ENCODE assay signal across 9 mouse cellular contexts in genomic region chr4:70259726-70260418, GRCm38 (mm10).
A peak's percentile ranks its signal among the peaks of the same experiment; 100 is the strongest.
DNase-seq lines count a peak whose midpoint lies in the region; ATAC-seq lines count a peak whose summit lies in the region.
"Had no signal": no experiment of that assay in that cellular context is flagged by ENCODE, and none has a peak within 500 bp of the region (broad histone marks: within the 10 kb centered on the region; RNA-seq: fewer than 3 reads in every experiment).

No protein-coding gene starts in this region.

- H3K27ac ChIP-seq in hindbrain, embryonic 11.5 days (ENCODE audit: low read depth, low read length), result no peak overlapping the region
- no peak overlapping the region for H3K27ac ChIP-seq in hindbrain, embryonic 10.5 days
- 0 out of 2 replicates have a peak overlapping the region, but pooled peaks have one; percentile 42 for H3K27ac ChIP-seq in neural tube, embryonic 13.5 days (replicated peaks)
- no peak overlapping the region for H3K27ac ChIP-seq in heart, embryonic 11.5 days (ENCODE audit: low read depth, low read length)
- H3K27ac ChIP-seq: heart, embryonic 13.5 days had no signal

- no peak overlapping the region for H3K9ac ChIP-seq in hindbrain, embryonic 11.5 days (ENCODE audit: low read depth, low read length)
- no peak overlapping the region for H3K9ac ChIP-seq in neural tube, embryonic 13.5 days
- no peak overlapping the region for H3K9ac ChIP-seq in heart, embryonic 11.5 days (ENCODE audit: low read depth, low read length)
- H3K9ac ChIP-seq: heart, embryonic 13.5 days had no signal

- WGBS in hindbrain, embryonic 11.5 days, result 76% methylated on average over 3 of the region's 3 CpGs
- 79% methylated on average over 3 of the region's 3 CpGs for WGBS in hindbrain, embryonic 10.5 days
- 47% methylated on average over 3 of the region's 3 CpGs for WGBS in neural tube, embryonic 13.5 days
- 82% methylated on average over 3 of the region's 3 CpGs for WGBS in heart, embryonic 11.5 days (ENCODE audit: insufficient replicate concordance)

- intact Hi-C loops in heart, postnatal 36 days (cut with DNase I), result loop anchor here (5.0 to 10.0 kb wide), 2 partner anchors 38 to 365 kb away; no protein-coding TSS in a partner anchor

- H3K27me3 ChIP-seq in hindbrain, embryonic 11.5 days (ENCODE audit: control insufficient read depth, insufficient read depth, low read length), result no peaks in the 10 kb centered on the region
- H3K27me3 ChIP-seq in hindbrain, embryonic 10.5 days (ENCODE audit: insufficient read depth, poor library complexity, severe bottlenecking), result no peaks in the 10 kb centered on the region
- H3K27me3 ChIP-seq in neural tube, embryonic 13.5 days, result no peaks in the 10 kb centered on the region
- H3K27me3 ChIP-seq in heart, embryonic 11.5 days (ENCODE audit: control insufficient read depth, insufficient read depth, low read length), result no peaks in the 10 kb centered on the region
- H3K27me3 ChIP-seq: heart, embryonic 13.5 days had no signal

- ATAC-seq in hindbrain, embryonic 11.5 days (ENCODE audit: low FRiP score), result peak; percentile 41; the same call in 1 of the 2 replicates
- peak; percentile 78 for ATAC-seq in cerebellum, adult (ENCODE audit: insufficient number of reproducible peaks, low FRiP score, low TSS enrichment)
- ATAC-seq in neural tube, embryonic 13.5 days (ENCODE audit: low read depth), result peak; percentile 56
- ATAC-seq in heart, embryonic 11.5 days (replicated peaks; ENCODE audit: insufficient number of reproducible peaks, low FRiP score, low TSS enrichment), result no peak

- H3K4me3 ChIP-seq in hindbrain, embryonic 11.5 days (ENCODE audit: low read depth, low read length), result no peak overlapping the region
- H3K4me3 ChIP-seq in hindbrain, embryonic 10.5 days, result no peak overlapping the region
- no peak overlapping the region for H3K4me3 ChIP-seq in neural tube, embryonic 13.5 days
- no peak overlapping the region for H3K4me3 ChIP-seq in heart, embryonic 11.5 days (ENCODE audit: low read depth, low read length)
- H3K4me3 ChIP-seq: heart, embryonic 13.5 days had no signal

- no peaks in the 10 kb centered on the region; the same call in 1 of the 2 replicates for H3K36me3 ChIP-seq in hindbrain, embryonic 11.5 days (ENCODE audit: control insufficient read depth, insufficient read depth, low read length)
- H3K36me3 ChIP-seq in hindbrain, embryonic 10.5 days, result peaks cover 79% of the 10 kb centered on the region
- peaks cover 41% of the 10 kb centered on the region for H3K36me3 ChIP-seq in neural tube, embryonic 13.5 days
- peaks cover 3% of the 10 kb centered on the region; the same call in 1 of the 2 replicates for H3K36me3 ChIP-seq in heart, embryonic 11.5 days (ENCODE audit: control insufficient read depth, insufficient read depth, low read length)

- H3K4me1 ChIP-seq in hindbrain, embryonic 11.5 days (replicated peaks; ENCODE audit: control insufficient read depth, insufficient read depth, low read length), result no peaks in the 10 kb centered on the region
- H3K4me1 ChIP-seq in hindbrain, embryonic 10.5 days (replicated peaks), result peaks cover 9% of the 10 kb centered on the region; the same call in 1 of the 2 replicates
- H3K4me1 ChIP-seq in neural tube, embryonic 13.5 days (replicated peaks), result peaks cover 24% of the 10 kb centered on the region
- peaks cover 5% of the 10 kb centered on the region for H3K4me1 ChIP-seq in heart, embryonic 11.5 days (ENCODE audit: control insufficient read depth, insufficient read depth, low read length)

- no peak for DNase-seq in hindbrain, embryonic 11.5 days (ENCODE audit: low spot score)
- DNase-seq in hindbrain, embryonic 10.5 days (ENCODE audit: low spot score), result no peak
- DNase-seq in frontal cortex, adult 2 months (ENCODE audit: extremely low spot score in 1 of 2, low spot score in 1 of 2), result peak; percentile 33 to 50
- no peak for DNase-seq in lung, postnatal 14 days
- DNase-seq in heart, postnatal 36 days, result no peak

- H3K4me2 ChIP-seq in hindbrain, embryonic 11.5 days (replicated peaks; ENCODE audit: low read depth, low read length), result no peak overlapping the region
- no peak overlapping the region for H3K4me2 ChIP-seq in neural tube, embryonic 13.5 days
- H3K4me2 ChIP-seq in heart, embryonic 11.5 days, result no peak overlapping the region
- H3K4me2 ChIP-seq: heart, embryonic 13.5 days had no signal

- H3K9me3 ChIP-seq in hindbrain, embryonic 11.5 days (ENCODE audit: control insufficient read depth, low read length), result no peaks in the 10 kb centered on the region
- no peaks in the 10 kb centered on the region for H3K9me3 ChIP-seq in hindbrain, embryonic 10.5 days
- no peaks in the 10 kb centered on the region for H3K9me3 ChIP-seq in neural tube, embryonic 13.5 days
- H3K9me3 ChIP-seq in heart, embryonic 11.5 days (replicated peaks; ENCODE audit: control insufficient read depth, low read length), result no peaks in the 10 kb centered on the region
- H3K9me3 ChIP-seq: heart, embryonic 13.5 days had no signal

Comparison
In these comparisons a context has a peak if more than half of its experiments do, and no peak if none do; other contexts are left out.
1. DNase-seq: peak in frontal cortex, adult 2 months (2 of 2); none in hindbrain, embryonic 11.5 days (single experiment), hindbrain, embryonic 10.5 days (single experiment), lung, postnatal 14 days (single experiment) and heart, postnatal 36 days (0 of 2).